9 mouse cellular contexts compared by ENCODE assay signal in the genomic region with DNA sequence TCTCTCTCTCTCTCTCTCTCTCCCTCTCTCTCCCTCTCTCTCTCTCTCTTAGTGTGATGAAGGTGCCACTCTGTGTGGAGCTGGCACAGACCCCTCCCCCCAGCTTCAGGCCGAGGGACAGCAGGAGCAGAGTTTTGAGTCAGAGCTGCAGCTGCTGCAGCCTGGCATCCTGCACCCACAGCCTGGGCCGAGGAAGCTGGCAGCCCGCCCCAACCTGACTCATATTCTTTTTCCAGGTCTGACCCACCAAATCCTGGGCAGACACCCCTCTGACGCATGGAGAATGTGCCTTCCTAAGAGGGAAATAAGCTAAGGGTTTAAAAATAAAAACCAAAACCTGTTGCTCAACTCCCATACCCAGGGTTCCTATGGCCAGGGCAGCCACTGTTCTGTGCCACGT. TPM values are rescaled to one million over a fixed set of nuclear protein-coding genes. Genes with fewer than 3 reads are reported as not detected.
DNase-seq lines count a peak whose midpoint lies in the region; ATAC-seq and TF ChIP-seq lines count a peak whose summit lies in the region.
"Had no signal": no experiment of that assay in that cellular context is flagged by ENCODE, and none has a peak within 500 bp of the region (broad histone marks: within the 10 kb centered on the region; RNA-seq: fewer than 3 reads in every experiment).

No protein-coding gene starts in this region.

- H3K9ac ChIP-seq in midbrain, embryonic 11.5 days (ENCODE audit: low read length): no peak overlapping the region
- H3K9ac ChIP-seq in midbrain, embryonic 14.5 days (replicated peaks; ENCODE audit: low read length): no peak overlapping the region
- no peak overlapping the region for H3K9ac ChIP-seq in forebrain, postnatal 0 days
- no peak overlapping the region for H3K9ac ChIP-seq in limb, embryonic 13.5 days

- no peak overlapping the region for H3K4me2 ChIP-seq in midbrain, embryonic 11.5 days
- H3K4me2 ChIP-seq in midbrain, embryonic 14.5 days (ENCODE audit: low read length): no peak overlapping the region
- H3K4me2 ChIP-seq in forebrain, postnatal 0 days (ENCODE audit: low read depth): no peak overlapping the region
- no peak overlapping the region for H3K4me2 ChIP-seq in limb, embryonic 13.5 days (replicated peaks)

- no peak overlapping the region for H3K4me3 ChIP-seq in midbrain, embryonic 11.5 days (ENCODE audit: low read depth, low read length)
- H3K4me3 ChIP-seq in midbrain, embryonic 14.5 days (replicated peaks; ENCODE audit: low read depth, low read length): no peak overlapping the region
- H3K4me3 ChIP-seq in bone marrow macrophage, adult 2 months (ENCODE audit: insufficient read depth, low read length): peak overlapping the region; percentile 45
- no peak overlapping the region for H3K4me3 ChIP-seq in forebrain, postnatal 0 days (ENCODE audit: low read depth, low read length)
- H3K4me3 ChIP-seq in limb, embryonic 13.5 days: no peak overlapping the region

- no peaks in the 10 kb centered on the region for H3K36me3 ChIP-seq in midbrain, embryonic 11.5 days (ENCODE audit: control insufficient read depth, insufficient read depth, low read length)
- H3K36me3 ChIP-seq in midbrain, embryonic 14.5 days (ENCODE audit: control insufficient read depth, insufficient read depth, low read length): no peaks in the 10 kb centered on the region
- no peaks in the 10 kb centered on the region for H3K36me3 ChIP-seq in forebrain, postnatal 0 days (ENCODE audit: insufficient read depth)
- H3K36me3 ChIP-seq in limb, embryonic 13.5 days: no peaks in the 10 kb centered on the region

- TF ChIP-seq CTCF in bone marrow macrophage, adult 2 months (IDR thresholded peaks at IDR 0.05; ENCODE audit: low read depth, low read length): no peak
- no peak for TF ChIP-seq CTCF in forebrain, postnatal 0 days (IDR thresholded peaks at IDR 0.05; ENCODE audit: low read depth)

- no peaks in the 10 kb centered on the region for H3K9me3 ChIP-seq in midbrain, embryonic 11.5 days (ENCODE audit: control insufficient read depth, low read length)
- no peaks in the 10 kb centered on the region for H3K9me3 ChIP-seq in midbrain, embryonic 14.5 days (ENCODE audit: control insufficient read depth, low read length)
- no peaks in the 10 kb centered on the region for H3K9me3 ChIP-seq in forebrain, postnatal 0 days (ENCODE audit: low read length)
- H3K9me3 ChIP-seq in limb, embryonic 13.5 days: no peaks in the 10 kb centered on the region

- no peaks in the 10 kb centered on the region for H3K27me3 ChIP-seq in midbrain, embryonic 11.5 days (ENCODE audit: control insufficient read depth, insufficient read depth, low read length)
- no peaks in the 10 kb centered on the region for H3K27me3 ChIP-seq in midbrain, embryonic 14.5 days (ENCODE audit: control insufficient read depth, insufficient read depth, low read length)
- no peaks in the 10 kb centered on the region for H3K27me3 ChIP-seq in forebrain, postnatal 0 days (ENCODE audit: insufficient read depth, low read length)
- no peaks in the 10 kb centered on the region for H3K27me3 ChIP-seq in limb, embryonic 13.5 days

- WGBS in midbrain, embryonic 11.5 days: 74% methylated on average over 5 of the region's 5 CpGs
- WGBS in midbrain, embryonic 14.5 days: 52% methylated on average over 5 of the region's 5 CpGs
- WGBS in forebrain, postnatal 0 days: 28% methylated on average over 5 of the region's 5 CpGs
- 61% methylated on average over 5 of the region's 5 CpGs for WGBS in limb, embryonic 13.5 days

- no peak for TF ChIP-seq POLR2A in bone marrow macrophage, adult 2 months (IDR thresholded peaks at IDR 0.05; ENCODE audit: borderline replicate concordance, low read depth, low read length)

- no peak overlapping the region for H3K27ac ChIP-seq in midbrain, embryonic 11.5 days (ENCODE audit: low read depth, low read length)
- H3K27ac ChIP-seq in midbrain, embryonic 14.5 days (replicated peaks; ENCODE audit: low read depth, low read length): no peak overlapping the region
- H3K27ac ChIP-seq in bone marrow macrophage, adult 2 months (ENCODE audit: insufficient read depth, low read depth, low read length): peak overlapping the region; percentile 83
- H3K27ac ChIP-seq in forebrain, postnatal 0 days (ENCODE audit: low read depth, low read length): no peak overlapping the region; the same call in 1 of the 2 replicates
- peak overlapping the region; percentile 28; the same call in 1 of the 2 replicates for H3K27ac ChIP-seq in limb, embryonic 13.5 days

- no peak for ATAC-seq in midbrain, embryonic 11.5 days (ENCODE audit: low FRiP score)
- no peak for ATAC-seq in midbrain, embryonic 14.5 days (ENCODE audit: low FRiP score, low TSS enrichment)
- peak; percentile 65 for ATAC-seq in forebrain, postnatal 0 days
- ATAC-seq in hematopoietic stem cell, adult 5-6 weeks (replicated peaks in 1 of 2; ENCODE audit: insufficient read depth in 1 of 2, low FRiP score in 2 of 2, low TSS enrichment in 1 of 2, low read depth in 1 of 2, poor library complexity in 2 of 2, severe bottlenecking in 2 of 2): peak; percentile 21 to 33; a peak in 1 of 4 replicates
- no peak for ATAC-seq in limb, embryonic 13.5 days (ENCODE audit: low FRiP score, low read depth)

- peak; percentile 51 for DNase-seq in midbrain, embryonic 11.5 days (ENCODE audit: low spot score, missing footprints)
- no peak for DNase-seq in midbrain, embryonic 14.5 days
- peak; percentile 57 for DNase-seq in forebrain, postnatal 0 days
- DNase-seq in thymus, postnatal 10 days (ENCODE audit: low spot score in 2 of 2): no peak
- no peak for DNase-seq in kidney, postnatal 14 days

- peaks cover 8% of the 10 kb centered on the region; the same call in 1 of the 2 replicates for H3K4me1 ChIP-seq in midbrain, embryonic 11.5 days (ENCODE audit: control insufficient read depth, insufficient read depth, low read length)
- 0 out of 2 replicates have a peak, but pooled peaks cover 5% of the 10 kb centered on the region for H3K4me1 ChIP-seq in midbrain, embryonic 14.5 days (ENCODE audit: control insufficient read depth, insufficient read depth, low read length)
- H3K4me1 ChIP-seq in bone marrow macrophage, adult 2 months (ENCODE audit: control insufficient read depth, insufficient read depth, low read length): peaks cover 52% of the 10 kb centered on the region
- peaks cover 7% of the 10 kb centered on the region; the same call in 1 of the 2 replicates for H3K4me1 ChIP-seq in forebrain, postnatal 0 days (ENCODE audit: insufficient read depth)
- H3K4me1 ChIP-seq in limb, embryonic 13.5 days: peaks cover 37% of the 10 kb centered on the region

RNA-seq across cellular contexts. Expression of a gene that starts 9.8 kb away (rescaled TPM):
- polyA plus RNA-seq in midbrain, embryonic 11.5 days (2014; fragmentation: Nextera tagmentation; extraction: Ambion mirVana): 0.97 and 1.2 TPM in 2 replicates
- 0.86 and 0.94 TPM in 2 replicates for polyA plus RNA-seq in midbrain, embryonic 14.5 days (2014; fragmentation: Nextera tagmentation; extraction: Ambion mirVana)
- polyA plus RNA-seq in bone marrow macrophage, adult 2 months (2012; ENCODE audit: insufficient read depth, insufficient read length, missing spikeins): 0.75 and 0.80 TPM in 2 replicates
- 3.9 and 5.6 TPM in 2 replicates for total RNA-seq in forebrain, postnatal 0 days (2014; rRNA removed)
- polyA plus RNA-seq in forebrain, postnatal 0 days (2015; fragmentation: Nextera tagmentation; extraction: Ambion mirVana): 0.33 and 0.61 TPM in 2 replicates
- total RNA-seq in hematopoietic stem cell, adult 5-6 weeks (2017): 0.10 and 0.31 TPM in 2 replicates
- 3.1 and 3.7 TPM in 2 replicates for polyA plus RNA-seq in limb, embryonic 13.5 days (2015; fragmentation: Nextera tagmentation; extraction: Ambion mirVana)
- total RNA-seq: MEL had no signal

Comparison
In these comparisons a context has a peak if more than half of its experiments do, and no peak if none do; other contexts are left out.
1. DNase-seq: peak in midbrain, embryonic 11.5 days (single experiment) and forebrain, postnatal 0 days (single experiment); none in midbrain, embryonic 14.5 days (single experiment), thymus, postnatal 10 days (0 of 2) and kidney, postnatal 14 days (single experiment).
2. ATAC-seq: peak in forebrain, postnatal 0 days (single experiment) and hematopoietic stem cell, adult 5-6 weeks (2 of 2); none in midbrain, embryonic 11.5 days (single experiment), midbrain, embryonic 14.5 days (single experiment) and limb, embryonic 13.5 days (single experiment).
3. H3K27ac ChIP-seq: peak in bone marrow macrophage, adult 2 months (single experiment) and limb, embryonic 13.5 days (single experiment); none in midbrain, embryonic 11.5 days (single experiment), midbrain, embryonic 14.5 days (single experiment) and forebrain, postnatal 0 days (single experiment).